Mouse (Mus musculus) heart, adult 11 months (tissue): ENCODE data around the gene Lifr.

ENCODE experiments used
- DNase-seq: peaks from one replicate; pipeline ENCODE4 v3.0.0; 2022

Lifr gene

DNA sequence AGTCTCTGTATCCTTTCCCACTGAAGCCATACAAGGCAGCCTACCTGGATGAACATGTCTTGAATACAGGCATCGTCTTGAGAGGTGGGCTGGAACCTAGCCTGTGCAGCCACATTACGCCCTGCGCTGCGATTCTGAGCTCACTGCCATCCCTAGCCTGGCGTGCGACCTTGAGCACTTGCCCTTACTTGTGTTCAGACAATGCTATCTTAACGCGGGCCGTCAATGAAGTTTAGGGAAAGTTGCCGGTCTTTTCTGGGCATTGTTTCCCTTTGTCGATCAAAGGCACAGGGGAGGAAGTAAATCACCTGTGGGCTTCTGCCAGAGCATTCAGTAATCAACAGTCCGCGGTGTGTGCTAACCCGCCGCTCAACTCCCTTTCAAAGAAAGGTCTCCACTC, 8.6 kb upstream of the Lifr start:
- DNase-seq: peak; percentile 70

GRCm38 (mm10) chr15:7082901-7083300, 7.5 kb upstream of the Lifr start:
- DNase-seq: peak; percentile 85

- DNase-seq: peak; percentile 99
Measured at GRCm38 (mm10) chr15:7084780-7085497, 5.5 kb upstream of the Lifr start.

DNA sequence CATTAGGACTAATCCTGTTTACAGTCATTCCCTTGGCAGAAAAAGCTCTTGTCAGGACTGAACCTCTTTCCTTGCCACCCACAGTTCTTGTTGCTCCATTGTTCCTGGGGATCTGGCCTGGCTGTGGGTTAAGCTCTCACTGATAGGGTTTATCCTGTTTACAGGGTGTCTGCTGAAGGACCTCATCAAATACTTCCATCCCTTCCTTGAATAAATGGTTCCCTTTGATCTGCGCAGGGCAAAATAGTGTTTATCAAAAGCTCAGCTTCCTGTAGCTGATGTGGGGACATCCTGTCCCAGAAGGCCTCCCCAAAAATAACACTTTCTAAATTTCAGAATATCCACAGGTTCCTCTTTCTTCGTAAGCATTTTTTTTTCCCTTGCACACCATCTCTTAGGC, 1.7 kb upstream of the Lifr start:
- peak; percentile 97 for DNase-seq

- DNase-seq: peak; percentile 96
Measured at GRCm38 (mm10) chr15:7092321-7092720, 1.9 kb downstream of the Lifr start.

- DNase-seq: peak; percentile 61
Measured at GRCm38 (mm10) chr15:7099406-7099805, 9.0 kb downstream of the Lifr start.

GRCm38 (mm10) chr15:7100226-7100625, 9.8 kb downstream of the Lifr start:
- DNase-seq: peak; percentile 51

DNA sequence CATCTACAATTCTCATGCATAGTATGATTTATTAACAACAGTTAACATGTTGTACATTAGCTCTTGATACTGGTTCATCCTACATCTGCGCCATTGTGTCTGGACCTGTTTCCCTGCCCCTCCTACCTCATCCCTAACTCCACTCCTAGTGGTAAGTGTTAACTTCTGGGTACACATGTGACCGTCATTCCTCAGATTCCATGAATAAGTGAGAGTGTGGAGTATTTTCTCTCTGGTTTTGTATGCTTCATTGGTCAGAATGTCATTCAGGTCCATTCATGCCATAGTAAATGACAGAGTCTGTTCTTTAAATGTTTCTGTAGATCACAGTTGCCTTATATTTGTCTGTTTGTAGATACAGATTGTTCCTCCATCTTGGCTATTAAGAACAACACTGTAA, 12.6 kb downstream of the Lifr start:
- peak; percentile 1 for DNase-seq

GRCm38 (mm10) chr15:7105224-7105623, 14.8 kb downstream of the Lifr start:
- peak; percentile 52 for DNase-seq

GRCm38 (mm10) chr15:7108160-7108559, 17.7 kb downstream of the Lifr start:
- peak; percentile 50 for DNase-seq

GRCm38 (mm10) chr15:7112227-7112907, 22.0 kb downstream of the Lifr start:
- peak; percentile 66 for DNase-seq

DNA sequence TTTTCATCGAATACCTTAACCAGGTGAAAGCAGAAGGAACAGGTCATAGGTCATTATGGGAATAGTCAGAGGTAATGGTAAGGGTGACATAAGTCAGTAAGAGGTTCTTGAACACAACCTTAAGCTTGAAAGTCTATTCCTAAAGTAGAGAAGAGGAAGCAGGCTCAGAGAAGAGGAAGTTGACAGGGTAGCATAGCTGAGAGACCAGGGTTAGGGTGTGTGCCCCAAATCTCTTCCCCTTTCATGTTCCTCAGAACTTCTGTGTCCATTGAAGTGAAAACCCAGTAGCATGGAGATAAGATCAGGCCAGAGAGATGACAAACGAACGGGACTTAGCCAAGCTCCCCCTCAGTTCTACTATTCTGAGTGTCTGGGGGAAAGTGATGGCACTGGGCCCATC, 23.5 kb downstream of the Lifr start:
- DNase-seq: peak; percentile 91

DNA sequence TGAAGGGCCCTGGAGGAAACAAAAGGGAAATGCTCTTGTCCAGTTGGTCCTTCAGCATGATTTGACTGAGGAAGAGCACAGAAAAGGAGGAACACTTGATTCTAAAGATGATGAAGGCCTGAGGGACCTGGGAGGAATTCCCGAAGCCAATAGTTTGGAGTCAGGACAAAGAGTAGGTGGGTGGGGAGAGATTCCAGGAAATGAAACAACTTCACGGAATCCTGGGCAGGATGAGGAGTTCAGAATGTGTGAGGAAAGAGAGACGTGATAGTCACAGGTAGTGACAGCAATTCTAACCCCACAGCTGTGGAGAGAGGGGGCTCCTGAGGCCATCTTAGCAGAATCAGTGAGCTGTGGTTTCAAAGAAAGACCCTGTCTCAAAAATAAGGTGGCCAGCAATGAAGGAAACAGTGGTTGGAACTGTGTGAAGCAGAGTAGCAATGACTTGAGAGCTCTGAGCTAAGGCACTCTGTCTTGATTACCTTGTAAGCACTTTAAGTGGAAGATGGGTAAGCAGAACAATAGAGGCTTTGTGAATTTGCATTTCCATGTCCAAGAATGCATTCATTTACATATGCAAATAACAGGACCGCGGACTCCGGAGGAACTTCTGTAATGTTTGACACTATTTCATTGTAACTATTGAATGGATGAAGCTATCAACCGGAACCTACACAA, 25.1 kb downstream of the Lifr start:
- DNase-seq: peak; percentile 64

DNA sequence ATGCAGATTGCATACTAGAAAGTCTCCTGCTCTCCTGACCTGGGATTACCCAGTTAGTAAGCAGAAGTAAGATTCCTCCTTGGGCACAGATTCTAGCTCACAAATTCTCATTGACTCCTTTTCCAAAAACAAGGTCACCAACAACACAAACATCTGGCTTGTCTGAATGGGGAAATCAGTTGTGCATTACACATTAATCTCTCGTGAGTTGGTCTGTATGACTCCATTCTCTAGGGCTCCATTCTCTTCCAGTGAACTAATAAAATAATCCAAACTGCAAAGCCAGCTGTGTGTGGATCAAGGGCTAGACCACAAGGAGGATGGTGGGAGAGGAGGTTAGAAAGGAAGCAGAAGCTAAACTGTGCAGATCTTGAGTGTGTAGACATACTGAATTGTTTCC, 25.8 kb downstream of the Lifr start:
- DNase-seq: peak; percentile 66

- peak; percentile 13 for DNase-seq
Measured at GRCm38 (mm10) chr15:7116699-7117098, 26.3 kb downstream of the Lifr start.

DNA sequence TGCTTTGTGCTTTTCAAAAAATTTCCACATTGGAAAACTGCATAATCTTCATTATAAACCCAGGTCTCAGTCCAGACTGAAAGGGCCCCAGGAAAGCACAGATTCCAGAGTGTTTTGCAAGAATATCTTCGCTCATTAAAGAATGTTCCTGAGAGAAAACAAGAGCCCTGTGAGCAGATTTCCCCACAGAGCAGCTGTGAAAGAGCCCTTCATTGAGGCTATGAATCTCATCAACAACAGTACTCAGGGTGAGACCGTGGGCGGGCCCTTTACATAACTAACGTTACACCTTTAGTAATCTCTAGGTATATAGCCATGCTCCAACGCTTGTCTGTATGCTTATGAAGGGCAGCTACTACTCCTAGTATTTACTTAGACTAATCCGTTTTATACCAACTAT, 27.5 kb downstream of the Lifr start:
- DNase-seq: peak; percentile 64

- DNase-seq: peak; percentile 88
Measured at GRCm38 (mm10) chr15:7118849-7119248, 28.4 kb downstream of the Lifr start.

- no peak for DNase-seq
Measured at GRCm38 (mm10) chr15:7119930-7120512, 29.6 kb downstream of the Lifr start.

DNA sequence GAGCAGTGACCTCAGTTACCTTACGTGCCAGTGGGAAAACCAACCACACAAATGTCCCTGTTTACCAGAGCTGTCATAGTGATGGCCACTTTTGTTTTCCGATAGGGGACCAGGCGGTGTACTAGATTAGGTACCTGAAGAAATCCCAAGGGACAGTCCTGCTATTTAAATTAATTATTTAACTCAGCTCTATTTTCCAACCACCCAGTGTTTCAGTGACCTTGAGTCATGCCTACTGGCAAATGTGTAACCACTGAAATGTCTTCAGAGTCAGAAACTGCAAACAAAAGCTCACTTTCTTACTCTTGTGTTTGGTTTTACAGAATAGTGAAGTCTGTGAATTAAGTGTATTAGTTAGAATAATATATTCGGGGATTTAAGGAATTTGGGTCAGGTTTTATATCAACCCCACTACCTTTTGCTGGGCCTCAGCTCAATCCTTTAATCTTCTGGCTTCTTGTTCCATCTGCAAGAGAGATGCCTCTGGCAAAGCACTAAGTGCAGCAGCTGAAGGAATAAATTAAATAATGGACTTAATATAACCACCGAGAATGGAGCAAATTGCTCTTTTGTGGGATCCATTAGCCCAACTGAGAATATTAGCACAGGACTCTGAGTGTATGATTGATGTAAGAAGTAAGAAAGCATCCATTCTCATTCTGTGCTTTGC, 33.5 kb downstream of the Lifr start:
- peak; percentile 64 for DNase-seq

DNA sequence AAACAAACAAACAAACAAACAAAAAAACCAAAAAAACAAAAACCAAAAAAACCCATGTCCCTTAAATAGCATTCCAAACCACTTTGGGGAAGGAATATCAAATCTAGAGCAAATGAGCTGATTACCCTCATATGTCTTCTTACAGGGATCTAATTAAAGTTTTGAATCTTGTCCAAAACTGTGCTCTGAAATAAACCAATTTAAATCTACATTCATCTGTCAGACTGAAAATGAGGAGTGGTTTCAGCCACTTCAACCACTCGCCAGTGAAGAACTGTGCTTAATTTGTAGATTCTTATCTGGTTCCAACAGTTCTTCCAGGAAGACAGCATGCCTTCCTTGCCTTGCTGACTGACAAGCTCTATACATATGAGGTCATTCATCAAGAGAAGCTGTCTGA, 35.8 kb downstream of the Lifr start:
- DNase-seq: peak; percentile 78

- peak; percentile 97 for DNase-seq
Measured at GRCm38 (mm10) chr15:7128627-7129126, 38.3 kb downstream of the Lifr start.

- peak; percentile 100 for DNase-seq
Measured at GRCm38 (mm10) chr15:7129127-7129943, 38.9 kb downstream of the Lifr start.
